In the genomic region with DNA sequence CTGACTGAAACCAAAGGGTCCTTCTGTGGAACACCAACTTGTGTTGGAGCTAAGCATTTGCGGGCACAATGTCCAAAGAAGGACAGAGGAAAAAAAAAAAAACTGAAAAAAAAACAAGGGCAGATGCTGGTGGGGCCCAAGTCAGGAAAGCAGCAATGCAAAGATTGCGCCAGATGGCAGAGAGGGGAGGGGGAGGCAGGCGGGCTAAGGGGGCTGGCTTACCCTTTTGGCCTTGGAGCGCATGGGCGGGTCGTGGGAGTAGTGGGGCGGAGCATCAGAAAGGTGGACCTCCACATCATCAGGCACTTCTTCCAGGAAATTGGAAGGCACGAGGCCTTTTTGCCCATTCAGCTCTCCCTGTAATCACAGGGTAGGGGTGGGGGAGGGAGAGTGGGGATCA, we compare ENCODE assay signal across 26 mouse cellular contexts. TPM values are rescaled to one million over a fixed set of nuclear protein-coding genes. Genes with fewer than 3 reads are reported as not detected.
A peak's percentile ranks its signal among the peaks of the same experiment; 100 is the strongest.
DNase-seq lines count a peak whose midpoint lies in the region; TF ChIP-seq lines count a peak whose summit lies in the region.
"Had no signal": no experiment of that assay in that cellular context is flagged by ENCODE, and none has a peak within 500 bp of the region (broad histone marks: within the 10 kb centered on the region; RNA-seq: fewer than 3 reads in every experiment).

No protein-coding gene starts in this region.

- H3K4me1 ChIP-seq in ES-E14 (ENCODE audit: control insufficient read depth in 2 of 2, insufficient read depth in 2 of 2, low read length in 2 of 2, poor library complexity in 1 of 2) = peaks cover 2 to 8% of the 10 kb centered on the region in 2 experiments; a peak in 2 of 4 replicates
- peaks cover 12% of the 10 kb centered on the region for H3K4me1 ChIP-seq in embryonic facial prominence, embryonic 10.5 days
- H3K4me1 ChIP-seq: heart, embryonic 13.5 days; liver, embryonic 13.5 days had no signal

- H3K36me3 ChIP-seq in ES-E14 (ENCODE audit: control insufficient read depth, insufficient read depth, low read length, poor library complexity, severe bottlenecking) = no peaks in the 10 kb centered on the region
- H3K36me3 ChIP-seq in embryonic facial prominence, embryonic 10.5 days (replicated peaks) = no peaks in the 10 kb centered on the region
- H3K36me3 ChIP-seq: forebrain, embryonic 12.5 days; heart, embryonic 13.5 days; limb, embryonic 13.5 days; liver, embryonic 13.5 days had no signal

- H3K9ac ChIP-seq in ES-E14 (ENCODE audit: insufficient read depth, low read depth, low read length, poor library complexity, severe bottlenecking) = no peak overlapping the region
- H3K9ac ChIP-seq: forebrain, embryonic 12.5 days; heart, embryonic 13.5 days; limb, embryonic 13.5 days; liver, embryonic 13.5 days; lung, embryonic 14.5 days had no signal

- H3K27ac ChIP-seq in ES-E14 (ENCODE audit: insufficient read depth, low read depth, low read length, poor library complexity, severe bottlenecking) = no peak overlapping the region
- H3K27ac ChIP-seq in embryonic facial prominence, embryonic 10.5 days (replicated peaks) = no peak overlapping the region; the same call in 1 of the 2 replicates
- H3K27ac ChIP-seq: forebrain, embryonic 12.5 days; heart, embryonic 13.5 days; kidney, postnatal 0 days; limb, embryonic 13.5 days; liver, embryonic 13.5 days had no signal

- WGBS in embryonic facial prominence, embryonic 10.5 days = 40% methylated on average over 8 of the region's 8 CpGs

- in situ Hi-C loops in ES-E14 (cut with MboI; ENCODE audit: low sequenced_read_pairs in 2 of 2, unreplicated experiment in 2 of 2) = no loop called here

- no peaks in the 10 kb centered on the region for H3K9me3 ChIP-seq in ES-E14 (ENCODE audit: control insufficient read depth, insufficient read depth, low read depth, low read length)
- no peaks in the 10 kb centered on the region for H3K9me3 ChIP-seq in embryonic facial prominence, embryonic 10.5 days
- H3K9me3 ChIP-seq: heart, embryonic 13.5 days; limb, embryonic 13.5 days had no signal

- peak; percentile 11 to 40 for DNase-seq in kidney, postnatal 4 days
- no peak for DNase-seq in kidney, postnatal 10 days
- no peak for DNase-seq in ES-E14 (ENCODE audit: low read depth, low spot score)
- peak; percentile 55 for DNase-seq in embryonic facial prominence, embryonic 10.5 days (ENCODE audit: low spot score)
- peak; percentile 67 for DNase-seq in retina, postnatal 1 day
- DNase-seq in urinary bladder, adult 18-20 months (ENCODE audit: low spot score in 2 of 2) = no peak
- no peak for DNase-seq in thymus, postnatal 25 days
- DNase-seq: adrenal gland, adult 2 months; cerebellum, adult 9-10 months; heart, postnatal 36 days; kidney, adult 18-20 months; liver, embryonic 13.5 days; lung, embryonic 14.5 days; lung, postnatal 4 days; midbrain, embryonic 14.5 days; right cerebral cortex, adult 18-20 months; thymus, postnatal 14 days had no signal

- H3K27me3 ChIP-seq in embryonic facial prominence, embryonic 10.5 days (replicated peaks; ENCODE audit: low read depth, poor library complexity, severe bottlenecking) = no peaks in the 10 kb centered on the region
- H3K27me3 ChIP-seq: CH12.LX; forebrain, embryonic 12.5 days; heart, embryonic 13.5 days; limb, embryonic 13.5 days; liver, embryonic 13.5 days had no signal

- H3K4me3 ChIP-seq in ES-E14 (ENCODE audit: insufficient read depth in 1 of 2, low read depth in 1 of 2, low read length in 2 of 2, poor library complexity in 1 of 2, severe bottlenecking in 1 of 2) = no peak overlapping the region
- no peak overlapping the region for H3K4me3 ChIP-seq in embryonic facial prominence, embryonic 10.5 days
- H3K4me3 ChIP-seq: forebrain, embryonic 12.5 days; heart, embryonic 13.5 days; limb, embryonic 13.5 days; liver, embryonic 13.5 days; myocyte had no signal

TF ChIP-seq in ES-E14, 5 proteins besides CTCF, POLR2A, EP300 and RAD21:
- TF ChIP-seq ZNF384 (IDR thresholded peaks at IDR 0.05; ENCODE audit: low read depth, low read length) (peak; percentile 63; the same call in 1 of the 2 replicates), CHD2 (IDR thresholded peaks at IDR 0.05; ENCODE audit: low read depth, low read length) (no peak), MAFK (IDR thresholded peaks at IDR 0.05; ENCODE audit: insufficient read depth, low read depth, low read length) (no peak), HCFC1 (IDR thresholded peaks at IDR 0.05; ENCODE audit: borderline replicate concordance, insufficient read depth, low read length) (no peak), ZC3H11A (IDR thresholded peaks at IDR 0.05; ENCODE audit: borderline replicate concordance, low read depth, low read length) (no peak)

RNA-seq across cellular contexts. Expression of gene Piwil1, which starts 58.8 kb away (rescaled TPM):
- total RNA-seq in ES-E14 (2012; rRNA removed) = 0.26 and 0.62 TPM in 2 replicates
- 0.06 TPM in 1 of 2 replicates, not detected in the other for polyA plus RNA-seq in embryonic facial prominence, embryonic 10.5 days (2016; fragmentation: Nextera tagmentation; extraction: Ambion mirVana)
- total RNA-seq: adrenal gland, adult 2 months; CH12.LX; gastrocnemius, adult 8-10 months; granulocyte monocyte progenitor cell, adult 5-6 weeks; heart, postnatal 36 days; layer of hippocampus, adult 8-10 months had no signal
- polyA plus RNA-seq: forebrain, embryonic 12.5 days; heart, embryonic 13.5 days; kidney, postnatal 0 days; limb, embryonic 13.5 days; liver, embryonic 13.5 days; lung, embryonic 14.5 days; myocyte had no signal

Comparison
In these comparisons a context has a peak if more than half of its experiments do, and no peak if none do; other contexts are left out.
1. DNase-seq: peak in kidney, postnatal 4 days (2 of 2), embryonic facial prominence, embryonic 10.5 days (single experiment) and retina, postnatal 1 day (single experiment); none in kidney, postnatal 10 days (single experiment), ES-E14 (single experiment), urinary bladder, adult 18-20 months (0 of 2) and thymus, postnatal 25 days (single experiment).